Mouse (Mus musculus): ENCODE data around the gene Ankrd24. TPM values are rescaled to one million over a fixed set of nuclear protein-coding genes. Genes with fewer than 3 reads are reported as not detected.
A peak's percentile ranks its signal among the peaks of the same experiment; 100 is the strongest.
"Not testable (repeated sequence)": the region's sequence is repeated elsewhere in the genome, so short reads cannot be mapped to it uniquely, and the experiment has no call there.

Gene Ankrd24
- polyA plus RNA-seq, 1 experiment from 2014 or later = 14.8 TPM

DNA sequence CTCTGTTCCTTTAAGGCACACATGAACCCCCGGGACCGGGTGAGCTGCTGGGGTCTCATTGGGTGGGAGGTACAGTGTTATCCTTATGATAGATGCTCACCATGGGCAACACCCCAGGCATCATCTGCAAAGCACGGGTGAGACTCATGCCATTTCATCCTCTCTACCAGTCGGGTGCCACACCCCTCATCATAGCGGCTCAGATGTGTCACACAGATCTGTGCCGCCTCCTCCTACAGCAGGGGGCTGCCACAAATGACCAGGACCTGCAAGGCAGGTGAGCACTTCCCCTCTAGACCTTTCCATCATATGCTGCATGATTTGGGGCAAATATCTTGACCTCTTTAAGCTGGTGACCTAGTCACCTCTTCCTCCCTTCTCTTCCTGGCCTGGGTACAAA, 9.8 kb downstream of the Ankrd24 start:
- Histone ChIP-seq H3K27ac (ENCODE audit: low read length) (no peak overlapping the region), H3K4me1 (ENCODE audit: control insufficient read depth, insufficient read depth, low read length) (peaks cover 22% of the 10 kb centered on the region), H3K4me3 (ENCODE audit: low read length) (no peak overlapping the region), H3K36me3 (ENCODE audit: control insufficient read depth, insufficient read depth) (no peaks in the 10 kb centered on the region), H3K9ac (ENCODE audit: low read length) (no peak overlapping the region), H3K27me3 (ENCODE audit: control insufficient read depth, insufficient read depth, low read length) (no peaks in the 10 kb centered on the region), H3K9me3 (replicated peaks; ENCODE audit: control insufficient read depth, low read length) (no peaks in the 10 kb centered on the region), H3K4me2 (ENCODE audit: low read depth, low read length) (no peak overlapping the region)
- no peak for ATAC-seq (replicated peaks; ENCODE audit: extremely low read depth, insufficient read depth, low FRiP score)
- 68% methylated on average over 6 of the region's 6 CpGs for WGBS

GRCm38 (mm10) chr10:81640825-81641224, 12.5 kb downstream of the Ankrd24 start:
- not testable (repeated sequence) for H3K27ac ChIP-seq (ENCODE audit: low read length); H3K9me3 ChIP-seq (replicated peaks; ENCODE audit: control insufficient read depth, low read length); H3K9ac ChIP-seq (ENCODE audit: low read length); H3K27me3 ChIP-seq (ENCODE audit: control insufficient read depth, insufficient read depth, low read length); ATAC-seq (replicated peaks; ENCODE audit: extremely low read depth, insufficient read depth, low FRiP score); H3K4me3 ChIP-seq (ENCODE audit: low read length); H3K36me3 ChIP-seq (ENCODE audit: control insufficient read depth, insufficient read depth); H3K4me2 ChIP-seq (ENCODE audit: low read depth, low read length)
- H3K4me1 ChIP-seq (ENCODE audit: control insufficient read depth, insufficient read depth, low read length) = peaks cover 23% of the 10 kb centered on the region
- WGBS = 46% methylated on average over 4 of the region's 4 CpGs

DNA sequence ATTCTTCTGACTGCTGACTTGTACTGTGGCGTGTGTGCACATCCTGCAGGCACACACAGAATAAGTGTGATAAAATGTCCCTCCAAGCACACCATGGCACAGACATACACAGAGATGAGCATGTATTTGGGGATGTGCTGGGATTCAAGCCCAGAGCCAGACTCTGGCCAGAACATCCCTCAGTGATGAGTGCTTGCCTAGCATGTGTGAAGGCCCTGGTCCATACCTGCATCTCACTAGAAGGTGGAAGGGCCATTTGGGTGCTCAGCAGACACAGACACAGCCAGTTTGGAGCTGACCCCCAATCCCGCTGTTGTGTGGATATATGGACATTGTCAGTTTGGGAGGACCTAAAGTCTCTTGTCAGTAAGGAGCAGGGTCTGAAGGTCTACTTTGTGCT, 13.2 kb downstream of the Ankrd24 start:
- WGBS = 86% methylated on average over 2 of the region's 2 CpGs

GRCm38 (mm10) chr10:81641978-81642647, 13.8 kb downstream of the Ankrd24 start:
- Histone ChIP-seq H3K27ac (ENCODE audit: low read length) (peak overlapping the region; percentile 99), H3K9me3 (replicated peaks; ENCODE audit: control insufficient read depth, low read length) (no peaks in the 10 kb centered on the region), H3K4me2 (ENCODE audit: low read depth, low read length) (peak overlapping the region; percentile 84), H3K36me3 (ENCODE audit: control insufficient read depth, insufficient read depth) (no peaks in the 10 kb centered on the region), H3K27me3 (ENCODE audit: control insufficient read depth, insufficient read depth, low read length) (no peaks in the 10 kb centered on the region), H3K9ac (ENCODE audit: low read length) (peak overlapping the region; percentile 99), H3K4me1 (ENCODE audit: control insufficient read depth, insufficient read depth, low read length) (peaks cover 23% of the 10 kb centered on the region), H3K4me3 (ENCODE audit: low read length) (peak overlapping the region; percentile 87)
- 79% methylated on average over 8 of the region's 8 CpGs for WGBS
- no peak for ATAC-seq (replicated peaks; ENCODE audit: extremely low read depth, insufficient read depth, low FRiP score)

More for the DNA sequence above, 13.2 kb downstream of the Ankrd24 start:
- no peak for ATAC-seq (replicated peaks; ENCODE audit: extremely low read depth, insufficient read depth, low FRiP score)
- no peaks in the 10 kb centered on the region for H3K36me3 ChIP-seq (ENCODE audit: control insufficient read depth, insufficient read depth)
- no peak overlapping the region for H3K27ac ChIP-seq (ENCODE audit: low read length)
- no peak overlapping the region for H3K4me3 ChIP-seq (ENCODE audit: low read length)
- H3K4me2 ChIP-seq (ENCODE audit: low read depth, low read length) = no peak overlapping the region; the same call in 1 of the 2 replicates
- H3K27me3 ChIP-seq (ENCODE audit: control insufficient read depth, insufficient read depth, low read length) = no peaks in the 10 kb centered on the region
- no peak overlapping the region for H3K9ac ChIP-seq (ENCODE audit: low read length)
- peaks cover 23% of the 10 kb centered on the region for H3K4me1 ChIP-seq (ENCODE audit: control insufficient read depth, insufficient read depth, low read length)
- no peaks in the 10 kb centered on the region for H3K9me3 ChIP-seq (replicated peaks; ENCODE audit: control insufficient read depth, low read length)

DNA sequence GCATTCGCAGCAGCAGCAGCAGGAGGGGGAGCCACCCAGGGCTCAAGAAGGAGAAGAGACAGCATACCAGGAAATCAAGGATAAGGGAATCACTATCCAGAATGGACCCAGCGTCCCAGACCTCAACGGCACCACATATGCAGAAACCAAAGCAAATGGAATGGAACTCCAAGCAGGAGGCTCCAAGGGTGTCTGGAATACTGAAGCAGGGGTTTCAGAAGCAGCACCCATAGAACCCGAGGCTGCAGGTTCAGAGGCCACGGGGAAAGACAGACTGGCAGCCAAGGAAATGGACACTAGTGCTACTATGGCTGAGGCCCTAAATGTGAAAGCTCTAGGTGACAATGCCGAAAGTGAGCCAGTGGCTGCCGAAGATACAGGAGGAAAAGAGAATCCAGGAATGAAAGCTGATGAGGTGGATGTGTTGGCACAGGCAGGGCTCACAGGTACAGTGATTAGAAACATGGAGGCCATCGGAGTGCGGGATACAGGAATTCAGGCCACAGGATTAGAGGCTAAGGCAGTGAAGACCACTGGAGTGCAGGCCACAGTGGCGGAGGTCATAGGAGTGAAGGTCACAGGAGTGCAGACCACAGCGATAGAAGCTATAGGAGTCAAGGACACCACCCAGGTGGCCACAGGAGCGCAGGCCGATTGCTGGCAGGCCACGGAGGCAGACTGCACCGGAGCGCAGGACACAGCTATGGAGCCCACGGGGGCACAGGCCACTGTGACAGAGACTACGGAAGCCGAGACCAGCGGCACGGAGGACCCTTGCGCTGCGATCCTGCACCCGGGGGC, 14.5 kb downstream of the Ankrd24 start:
- no peaks in the 10 kb centered on the region for H3K36me3 ChIP-seq (ENCODE audit: control insufficient read depth, insufficient read depth)
- peak overlapping the region; percentile 99 for H3K27ac ChIP-seq (ENCODE audit: low read length)
- H3K9me3 ChIP-seq (replicated peaks; ENCODE audit: control insufficient read depth, low read length) = no peaks in the 10 kb centered on the region
- ATAC-seq (replicated peaks; ENCODE audit: extremely low read depth, insufficient read depth, low FRiP score) = no peak; the same call in 1 of the 2 replicates
- H3K4me2 ChIP-seq (ENCODE audit: low read depth, low read length) = peak overlapping the region; percentile 84
- no peaks in the 10 kb centered on the region for H3K27me3 ChIP-seq (ENCODE audit: control insufficient read depth, insufficient read depth, low read length)
- peak overlapping the region; percentile 99 for H3K9ac ChIP-seq (ENCODE audit: low read length)
- H3K4me3 ChIP-seq (ENCODE audit: low read length) = peak overlapping the region; percentile 87
- peaks cover 23% of the 10 kb centered on the region for H3K4me1 ChIP-seq (ENCODE audit: control insufficient read depth, insufficient read depth, low read length)
- WGBS = 18% methylated on average over 24 of the region's 24 CpGs

DNA sequence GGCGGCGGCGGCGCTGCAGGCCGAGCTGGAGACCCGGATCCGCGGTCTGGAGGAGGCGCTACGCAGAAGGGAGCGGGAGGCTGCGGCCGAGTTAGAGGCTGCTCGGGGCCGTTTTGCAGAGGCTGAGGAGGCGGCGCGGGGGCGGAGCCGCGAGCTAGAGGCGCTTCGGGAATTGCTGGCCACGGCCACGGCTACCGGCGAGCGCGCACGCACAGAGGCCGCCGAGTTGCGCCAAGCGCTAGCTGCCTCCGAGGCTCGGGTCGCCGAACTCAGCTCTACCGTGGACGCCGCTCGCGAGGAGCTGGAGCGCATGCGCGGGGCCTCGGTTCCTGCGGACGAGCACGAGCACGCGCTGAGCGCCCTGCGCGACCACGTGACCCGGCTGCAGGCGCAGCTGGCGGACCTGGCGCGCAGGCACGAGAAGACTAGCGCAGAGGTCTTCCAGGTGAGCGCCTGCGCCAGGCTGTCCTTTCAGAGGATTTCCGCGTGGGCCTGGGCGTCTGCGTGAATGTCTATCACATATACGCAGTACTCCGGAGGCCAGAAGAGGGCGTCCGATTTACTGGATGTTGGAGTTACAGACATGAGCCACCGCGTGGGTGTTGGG, 15.2 kb downstream of the Ankrd24 start:
- no peaks in the 10 kb centered on the region for H3K27me3 ChIP-seq (ENCODE audit: control insufficient read depth, insufficient read depth, low read length)
- peak; percentile 89 for ATAC-seq (replicated peaks; ENCODE audit: extremely low read depth, insufficient read depth, low FRiP score)
- peak overlapping the region; percentile 99 for H3K9ac ChIP-seq (ENCODE audit: low read length)
- H3K4me2 ChIP-seq (ENCODE audit: low read depth, low read length) = peak overlapping the region; percentile 84
- H3K4me1 ChIP-seq (ENCODE audit: control insufficient read depth, insufficient read depth, low read length) = peaks cover 23% of the 10 kb centered on the region
- peak overlapping the region; percentile 87 for H3K4me3 ChIP-seq (ENCODE audit: low read length)
- under 1% methylated on average over 75 of the region's 75 CpGs for WGBS
- peak overlapping the region; percentile 99 for H3K27ac ChIP-seq (ENCODE audit: low read length)
- H3K36me3 ChIP-seq (ENCODE audit: control insufficient read depth, insufficient read depth) = no peaks in the 10 kb centered on the region
- H3K9me3 ChIP-seq (replicated peaks; ENCODE audit: control insufficient read depth, low read length) = no peaks in the 10 kb centered on the region

DNA sequence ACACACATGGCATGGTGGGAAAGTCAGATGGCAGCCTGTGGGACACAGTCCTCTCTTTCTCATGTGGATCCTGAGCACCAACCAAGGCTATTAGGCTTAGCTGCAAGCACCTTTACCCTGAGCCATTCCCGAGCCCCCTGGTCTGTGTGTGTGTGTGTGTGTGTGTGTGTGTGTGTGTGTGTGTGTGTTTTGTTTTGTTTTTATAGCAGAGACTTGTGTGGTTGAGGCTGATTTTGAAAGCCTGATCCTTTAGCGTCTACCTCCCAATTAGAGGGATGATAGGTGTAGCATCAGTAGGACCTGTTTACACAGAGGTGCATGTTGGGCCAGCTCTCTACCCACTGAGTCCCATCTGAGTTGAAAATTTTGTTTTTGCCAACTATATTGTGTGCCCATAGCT, 15.8 kb downstream of the Ankrd24 start:
- H3K4me2 ChIP-seq (ENCODE audit: low read depth, low read length) = peak overlapping the region; percentile 84
- H3K9me3 ChIP-seq (replicated peaks; ENCODE audit: control insufficient read depth, low read length) = no peaks in the 10 kb centered on the region
- peak overlapping the region; percentile 99 for H3K27ac ChIP-seq (ENCODE audit: low read length)
- peak overlapping the region; percentile 99 for H3K9ac ChIP-seq (ENCODE audit: low read length)
- H3K27me3 ChIP-seq (ENCODE audit: control insufficient read depth, insufficient read depth, low read length) = no peaks in the 10 kb centered on the region
- ATAC-seq (replicated peaks; ENCODE audit: extremely low read depth, insufficient read depth, low FRiP score) = no peak
- peak overlapping the region; percentile 87 for H3K4me3 ChIP-seq (ENCODE audit: low read length)
- peaks cover 23% of the 10 kb centered on the region for H3K4me1 ChIP-seq (ENCODE audit: control insufficient read depth, insufficient read depth, low read length)
- no peaks in the 10 kb centered on the region for H3K36me3 ChIP-seq (ENCODE audit: control insufficient read depth, insufficient read depth)
- 53% methylated on average over 2 of the region's 2 CpGs for WGBS

- no peak overlapping the region for H3K4me3 ChIP-seq (ENCODE audit: low read length)
- ATAC-seq (replicated peaks; ENCODE audit: extremely low read depth, insufficient read depth, low FRiP score) = no peak
- H3K27ac ChIP-seq (ENCODE audit: low read length) = no peak overlapping the region
- H3K4me1 ChIP-seq (ENCODE audit: control insufficient read depth, insufficient read depth, low read length) = peaks cover 23% of the 10 kb centered on the region
- H3K27me3 ChIP-seq (ENCODE audit: control insufficient read depth, insufficient read depth, low read length) = no peaks in the 10 kb centered on the region
- H3K9ac ChIP-seq (ENCODE audit: low read length) = no peak overlapping the region
- no peak overlapping the region for H3K4me2 ChIP-seq (ENCODE audit: low read depth, low read length)
- no peaks in the 10 kb centered on the region for H3K36me3 ChIP-seq (ENCODE audit: control insufficient read depth, insufficient read depth)
- 93% methylated on average over 18 of the region's 18 CpGs for WGBS
- no peaks in the 10 kb centered on the region for H3K9me3 ChIP-seq (replicated peaks; ENCODE audit: control insufficient read depth, low read length)
Measured at GRCm38 (mm10) chr10:81644716-81645115, 16.4 kb downstream of the Ankrd24 start.

DNA sequence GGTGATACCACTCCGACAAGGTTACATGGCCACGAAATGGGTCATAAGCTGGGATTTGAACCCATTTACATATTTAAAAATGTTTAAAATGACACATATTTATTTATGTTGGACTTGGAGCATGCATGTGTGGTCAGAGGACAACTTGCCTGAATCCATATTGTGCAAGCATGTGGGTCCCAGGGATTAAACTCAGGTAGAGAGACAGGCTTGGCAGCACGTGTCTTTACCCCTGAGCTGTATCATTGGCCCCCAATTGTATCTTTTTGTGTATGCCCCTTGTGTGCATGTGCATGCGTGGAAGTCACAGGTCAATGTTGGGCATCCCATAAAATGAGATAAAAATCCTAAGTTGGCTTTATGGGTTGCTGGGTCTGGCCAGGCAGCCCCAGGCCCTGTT, 17.1 kb downstream of the Ankrd24 start:
- Histone ChIP-seq H3K36me3 (ENCODE audit: control insufficient read depth, insufficient read depth) (peaks cover 1% of the 10 kb centered on the region; the same call in 1 of the 2 replicates), H3K9me3 (replicated peaks; ENCODE audit: control insufficient read depth, low read length) (no peaks in the 10 kb centered on the region; the same call in 1 of the 2 replicates), H3K4me3 (ENCODE audit: low read length) (no peak overlapping the region), H3K4me2 (ENCODE audit: low read depth, low read length) (no peak overlapping the region), H3K9ac (ENCODE audit: low read length) (no peak overlapping the region), H3K27ac (ENCODE audit: low read length) (no peak overlapping the region), H3K4me1 (ENCODE audit: control insufficient read depth, insufficient read depth, low read length) (peaks cover 25% of the 10 kb centered on the region), H3K27me3 (ENCODE audit: control insufficient read depth, insufficient read depth, low read length) (no peaks in the 10 kb centered on the region)
- no peak for ATAC-seq (replicated peaks; ENCODE audit: extremely low read depth, insufficient read depth, low FRiP score)
- 87% methylated on average over 4 of the region's 4 CpGs for WGBS
